Mouse (Mus musculus): ENCODE results near the gene Kcnj15. TPM values are rescaled to one million over a fixed set of nuclear protein-coding genes. Genes with fewer than 3 reads are reported as not detected.

The Kcnj15 gene
- polyA plus RNA-seq, 1 experiment from 2014 or later: 0.17 TPM

DNA sequence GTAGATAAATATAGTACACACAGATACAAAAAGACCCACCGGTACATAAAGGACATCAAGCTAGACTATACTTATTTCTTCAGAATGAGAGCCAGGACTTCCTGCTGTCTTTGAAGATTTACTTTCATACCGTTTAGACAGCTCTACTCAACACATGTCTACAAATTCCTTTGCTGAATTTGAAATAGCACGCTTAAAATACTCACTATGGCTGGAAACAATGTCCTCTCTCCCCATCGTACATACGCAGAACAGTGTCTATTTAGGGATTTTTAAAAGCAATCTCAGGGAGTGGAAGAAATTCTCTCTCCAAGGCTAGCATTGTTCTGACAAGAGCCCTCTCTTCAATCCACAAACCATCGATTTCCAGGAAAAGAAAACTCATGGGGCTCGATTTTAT, 32.1 kb upstream of the Kcnj15 start:
- no peaks in the 10 kb centered on the region for H3K9me3 ChIP-seq (replicated peaks)
- H3K9ac ChIP-seq: no peak overlapping the region
- no peaks in the 10 kb centered on the region for H3K4me1 ChIP-seq
- no peak overlapping the region for H3K4me2 ChIP-seq
- H3K4me3 ChIP-seq: no peak overlapping the region
- no peak overlapping the region for H3K27ac ChIP-seq
- no peak for ATAC-seq
- 82% methylated on average over 7 of the region's 7 CpGs for WGBS
- no peaks in the 10 kb centered on the region for H3K27me3 ChIP-seq
- no peaks in the 10 kb centered on the region for H3K36me3 ChIP-seq (ENCODE audit: poor library complexity, severe bottlenecking)

DNA sequence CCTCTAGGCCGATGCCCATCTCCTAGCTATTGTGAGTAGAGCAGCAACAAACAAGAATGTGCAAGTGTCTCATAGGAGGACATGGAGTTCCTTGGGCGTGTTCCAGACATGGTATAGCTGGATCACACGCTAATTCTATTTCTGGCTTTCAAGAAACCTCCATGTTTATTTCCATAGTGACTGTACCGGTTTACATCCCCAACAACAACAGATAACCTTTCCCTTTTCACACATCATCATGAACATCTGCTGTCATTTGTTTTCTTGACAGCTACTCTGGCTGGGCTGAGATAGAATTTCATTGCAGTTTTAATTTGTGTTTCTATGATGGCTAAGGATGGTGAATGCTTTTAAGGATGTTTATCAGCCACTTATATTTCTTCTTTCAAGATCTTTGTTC, 25.6 kb upstream of the Kcnj15 start:
- ATAC-seq: no peak
- Histone ChIP-seq H3K4me2 (no peak overlapping the region), H3K4me1 (no peaks in the 10 kb centered on the region), H3K4me3 (no peak overlapping the region), H3K27me3 (no peaks in the 10 kb centered on the region), H3K27ac (no peak overlapping the region), H3K36me3 (ENCODE audit: poor library complexity, severe bottlenecking) (no peaks in the 10 kb centered on the region), H3K9me3 (replicated peaks) (no peaks in the 10 kb centered on the region), H3K9ac (no peak overlapping the region)
- WGBS: 84% methylated on average over 4 of the region's 4 CpGs

DNA sequence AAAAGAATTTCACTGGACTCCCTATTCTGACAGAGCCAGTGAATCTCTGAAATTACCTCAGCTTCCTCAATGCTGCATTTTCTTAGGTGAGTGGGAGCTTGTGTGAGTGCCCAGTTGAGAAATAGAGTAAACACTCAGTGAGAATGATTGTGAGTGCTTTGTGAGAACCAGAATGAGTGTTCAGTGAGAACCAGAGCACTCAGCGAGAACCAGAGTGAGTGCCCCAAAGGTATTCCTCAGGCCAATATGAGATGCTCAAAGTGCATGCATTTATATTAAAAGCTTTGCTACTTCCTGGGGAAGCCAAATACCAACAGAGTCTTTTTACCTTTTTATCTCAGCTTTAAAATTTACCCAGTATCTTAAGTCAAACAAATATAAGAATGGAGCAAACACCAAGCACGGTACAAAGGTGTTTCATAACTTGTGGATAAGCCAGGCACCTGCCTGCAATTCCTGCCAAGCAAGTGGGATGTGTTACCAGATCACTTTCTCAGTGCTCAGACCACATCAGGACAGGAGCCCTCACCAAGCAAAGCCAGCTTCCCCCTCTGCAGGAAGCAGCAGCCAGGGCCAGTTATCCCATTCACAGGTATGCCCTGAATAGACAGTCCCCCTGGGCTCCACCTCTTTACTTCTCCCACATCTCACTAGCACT, 22.3 kb upstream of the Kcnj15 start:
- 83% methylated on average over 2 of the region's 2 CpGs for WGBS
- Histone ChIP-seq H3K27ac (no peak overlapping the region), H3K9ac (no peak overlapping the region), H3K4me2 (no peak overlapping the region), H3K9me3 (replicated peaks) (no peaks in the 10 kb centered on the region), H3K27me3 (no peaks in the 10 kb centered on the region), H3K4me3 (no peak overlapping the region), H3K36me3 (ENCODE audit: poor library complexity, severe bottlenecking) (no peaks in the 10 kb centered on the region), H3K4me1 (no peaks in the 10 kb centered on the region)
- no peak for ATAC-seq

DNA sequence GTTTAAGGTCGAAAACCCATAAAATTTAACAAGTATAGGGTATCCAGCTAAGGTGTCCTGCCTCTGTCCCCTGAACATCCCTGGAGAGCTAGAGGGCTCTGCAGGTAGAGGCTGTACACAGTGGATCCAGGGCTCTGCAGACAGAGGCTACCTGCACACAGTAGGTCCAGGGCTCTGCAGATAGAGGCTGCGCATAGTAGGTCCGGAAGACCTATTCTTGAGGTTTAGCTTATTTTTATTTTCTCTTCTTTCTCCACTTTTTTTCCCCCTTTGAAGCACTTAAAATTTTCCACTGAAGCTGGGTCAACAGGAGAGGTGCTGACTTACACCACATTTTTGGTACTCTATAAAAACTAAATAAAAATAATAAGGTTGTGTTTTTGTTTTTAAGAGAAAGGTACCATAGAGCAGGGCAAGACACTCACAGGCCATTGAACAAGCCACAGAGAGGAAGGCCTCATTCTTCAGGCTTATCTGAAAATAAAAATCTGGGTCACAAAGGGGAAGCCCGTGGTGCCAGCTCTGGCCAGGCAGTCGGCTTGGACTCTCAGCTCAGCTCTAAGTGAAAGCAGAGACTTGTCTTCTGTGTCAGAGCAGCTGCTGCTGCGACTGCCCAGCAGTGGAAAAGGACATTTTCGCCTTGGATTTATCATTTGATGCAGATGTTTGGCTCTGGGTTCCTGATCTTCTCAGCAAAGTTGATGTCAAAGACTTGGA, 18.0 kb upstream of the Kcnj15 start:
- Histone ChIP-seq H3K9ac (no peak overlapping the region), H3K4me2 (no peak overlapping the region), H3K36me3 (ENCODE audit: poor library complexity, severe bottlenecking) (no peaks in the 10 kb centered on the region), H3K4me3 (no peak overlapping the region), H3K4me1 (no peaks in the 10 kb centered on the region), H3K27ac (no peak overlapping the region), H3K27me3 (no peaks in the 10 kb centered on the region), H3K9me3 (replicated peaks) (no peaks in the 10 kb centered on the region)
- no peak for ATAC-seq
- 86% methylated on average over 7 of the region's 7 CpGs for WGBS

DNA sequence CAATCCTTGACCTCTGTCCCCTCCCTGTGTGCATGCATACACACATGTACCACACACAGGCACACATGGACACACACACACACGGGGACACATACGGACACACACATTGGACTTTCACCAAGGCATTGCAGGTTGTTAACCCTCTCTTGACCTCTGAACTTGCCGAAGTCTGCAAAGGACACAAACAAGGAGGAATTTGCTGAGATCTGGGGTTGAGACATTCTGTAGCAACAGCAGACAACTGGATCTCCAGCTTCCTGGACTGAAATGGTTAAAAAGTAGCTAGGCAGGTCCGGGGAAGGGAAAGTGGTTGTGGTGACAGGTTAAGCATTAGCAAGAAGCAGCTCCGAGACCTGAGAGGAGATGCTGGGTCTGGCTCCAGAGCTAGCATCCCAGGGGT, 16.7 kb upstream of the Kcnj15 start:
- no peaks in the 10 kb centered on the region for H3K9me3 ChIP-seq (replicated peaks)
- 65% methylated on average over 5 of the region's 5 CpGs for WGBS
- no peak overlapping the region for H3K4me2 ChIP-seq
- no peak overlapping the region for H3K4me3 ChIP-seq
- no peaks in the 10 kb centered on the region for H3K36me3 ChIP-seq (ENCODE audit: poor library complexity, severe bottlenecking)
- no peaks in the 10 kb centered on the region for H3K4me1 ChIP-seq
- ATAC-seq: no peak
- H3K27me3 ChIP-seq: no peaks in the 10 kb centered on the region
- no peak overlapping the region for H3K27ac ChIP-seq
- H3K9ac ChIP-seq: no peak overlapping the region

DNA sequence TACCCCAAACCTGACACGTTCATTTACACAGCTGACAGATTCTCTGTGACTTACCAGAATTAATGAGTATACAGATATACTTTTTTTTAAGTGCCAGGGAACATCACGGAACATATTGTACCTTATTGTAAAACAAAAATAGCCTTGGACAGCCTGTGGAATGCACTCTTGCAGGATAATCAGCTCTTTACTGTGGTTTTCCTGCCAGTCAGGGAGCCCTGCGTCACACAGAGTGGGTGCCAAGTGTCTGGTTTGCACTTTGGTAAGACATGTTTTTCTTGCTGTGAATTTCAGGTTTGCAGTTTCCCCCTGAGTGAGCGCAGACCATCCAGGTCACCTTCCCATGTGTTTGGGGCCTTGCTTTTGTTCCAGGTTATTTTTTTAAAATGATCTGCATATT, 15.8 kb upstream of the Kcnj15 start:
- no peak overlapping the region for H3K4me3 ChIP-seq
- no peaks in the 10 kb centered on the region for H3K4me1 ChIP-seq
- H3K9ac ChIP-seq: no peak overlapping the region
- WGBS: 63% methylated on average over 4 of the region's 4 CpGs
- no peak overlapping the region for H3K4me2 ChIP-seq
- H3K27ac ChIP-seq: no peak overlapping the region
- no peaks in the 10 kb centered on the region for H3K27me3 ChIP-seq
- no peaks in the 10 kb centered on the region for H3K9me3 ChIP-seq (replicated peaks)
- no peak for ATAC-seq
- H3K36me3 ChIP-seq (ENCODE audit: poor library complexity, severe bottlenecking): no peaks in the 10 kb centered on the region

DNA sequence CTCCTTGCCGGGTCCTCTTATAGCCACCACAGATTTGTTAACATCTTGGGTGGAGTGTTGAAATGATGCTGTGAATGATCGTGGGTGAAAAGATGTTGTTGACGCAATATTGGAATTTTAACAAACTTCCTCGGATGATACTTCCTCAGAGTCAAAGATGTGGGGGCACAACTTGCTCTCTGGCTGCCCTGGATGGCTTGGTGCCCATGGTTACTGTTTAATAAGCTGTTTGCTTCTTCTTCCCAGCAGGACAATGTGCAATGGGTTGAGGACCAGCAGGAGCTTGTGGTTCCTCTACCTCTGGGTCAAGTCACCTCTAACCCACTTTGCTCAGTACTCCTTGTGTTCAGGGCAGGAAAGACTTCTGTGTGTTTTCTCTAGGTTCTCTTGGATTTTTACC, 15.2 kb upstream of the Kcnj15 start:
- no peak overlapping the region for H3K4me3 ChIP-seq
- no peaks in the 10 kb centered on the region for H3K36me3 ChIP-seq (ENCODE audit: poor library complexity, severe bottlenecking)
- no peak overlapping the region for H3K9ac ChIP-seq
- no peaks in the 10 kb centered on the region for H3K9me3 ChIP-seq (replicated peaks)
- H3K27ac ChIP-seq: no peak overlapping the region
- ATAC-seq: no peak
- 91% methylated on average over 4 of the region's 4 CpGs for WGBS
- H3K27me3 ChIP-seq: no peaks in the 10 kb centered on the region
- no peak overlapping the region for H3K4me2 ChIP-seq
- no peaks in the 10 kb centered on the region for H3K4me1 ChIP-seq

DNA sequence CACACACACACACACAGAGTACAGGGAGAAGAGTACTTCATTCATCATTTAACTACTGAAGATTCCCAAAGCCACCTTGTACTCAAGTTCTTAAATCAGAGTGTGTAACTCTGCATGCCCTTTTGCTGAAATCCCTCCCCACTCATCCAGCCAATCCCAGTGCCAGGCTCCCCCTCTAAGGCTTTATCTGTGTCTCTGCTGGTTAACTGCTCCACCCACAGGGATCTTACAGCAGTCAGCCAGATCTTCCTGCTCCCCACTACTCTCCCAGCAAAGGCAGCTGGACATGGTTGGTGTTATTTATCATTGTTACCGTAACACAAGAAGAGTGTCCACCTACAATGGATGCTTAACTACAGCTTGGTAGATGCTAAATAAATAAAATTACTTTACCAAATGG, 14.0 kb upstream of the Kcnj15 start:
- no peaks in the 10 kb centered on the region for H3K27me3 ChIP-seq
- no peaks in the 10 kb centered on the region for H3K9me3 ChIP-seq (replicated peaks)
- H3K27ac ChIP-seq: no peak overlapping the region
- H3K4me1 ChIP-seq: no peaks in the 10 kb centered on the region
- no peak for ATAC-seq
- H3K9ac ChIP-seq: no peak overlapping the region
- H3K36me3 ChIP-seq (ENCODE audit: poor library complexity, severe bottlenecking): no peaks in the 10 kb centered on the region
- 90% methylated on average over 1 of the region's 1 CpGs for WGBS
- no peak overlapping the region for H3K4me2 ChIP-seq
- no peak overlapping the region for H3K4me3 ChIP-seq

DNA sequence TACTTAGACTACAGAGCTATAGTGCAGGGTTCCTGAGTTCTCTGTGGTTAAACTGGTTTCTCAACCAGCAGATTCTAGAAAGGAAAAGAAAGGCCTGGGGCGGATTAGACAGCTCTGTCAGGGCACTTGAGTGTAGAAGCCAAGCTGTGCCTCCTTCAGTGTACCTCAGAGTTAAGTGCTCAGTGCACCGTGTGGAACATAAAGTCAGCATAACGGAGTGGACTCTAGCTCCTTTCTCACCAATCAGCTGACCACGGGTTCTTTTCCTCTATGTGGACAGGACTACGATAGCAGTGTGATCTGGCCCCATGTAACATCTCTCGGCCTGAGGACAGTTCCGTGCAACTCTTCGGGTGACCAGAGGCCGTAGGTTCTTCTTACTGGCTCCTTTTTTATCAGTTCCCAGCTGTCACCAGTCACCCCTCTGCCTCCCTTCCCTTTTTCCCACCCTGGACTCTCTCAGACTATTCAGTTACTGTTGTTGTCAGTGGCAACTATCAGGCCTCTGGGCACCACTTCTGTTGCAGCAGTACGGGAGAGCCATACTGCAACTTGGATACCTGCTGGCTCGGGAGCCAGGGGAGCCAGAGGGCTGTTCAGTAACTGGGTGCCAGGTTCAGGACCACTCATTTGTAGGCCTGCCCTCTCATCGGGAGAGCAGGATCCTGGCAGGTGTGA, 12.6 kb upstream of the Kcnj15 start:
- H3K27ac ChIP-seq: no peak overlapping the region
- no peak overlapping the region for H3K9ac ChIP-seq
- H3K4me3 ChIP-seq: no peak overlapping the region
- no peaks in the 10 kb centered on the region for H3K27me3 ChIP-seq
- no peak for ATAC-seq
- H3K4me2 ChIP-seq: no peak overlapping the region
- H3K9me3 ChIP-seq (replicated peaks): no peaks in the 10 kb centered on the region
- H3K36me3 ChIP-seq (ENCODE audit: poor library complexity, severe bottlenecking): no peaks in the 10 kb centered on the region
- WGBS: 87% methylated on average over 12 of the region's 12 CpGs
- H3K4me1 ChIP-seq: no peaks in the 10 kb centered on the region

DNA sequence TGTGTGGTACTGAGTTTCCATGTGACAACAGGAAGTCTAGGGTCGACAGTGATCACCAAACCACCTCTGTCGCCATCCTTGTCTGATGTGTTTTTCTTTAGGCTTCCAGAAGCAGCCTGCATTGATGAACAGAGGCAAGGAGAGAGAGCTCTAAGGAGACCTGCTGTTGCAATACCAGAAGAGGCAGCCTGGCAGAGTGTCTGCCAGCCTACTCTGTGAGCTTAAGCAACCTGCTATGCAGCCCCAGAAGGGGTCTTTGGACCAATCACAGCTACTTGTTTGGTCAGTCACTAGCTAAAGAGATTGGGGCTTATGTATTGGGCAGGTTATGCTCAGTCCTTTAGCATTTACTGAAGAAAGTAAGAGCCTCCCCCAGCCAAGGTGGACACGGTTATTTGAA, 11.9 kb upstream of the Kcnj15 start:
- H3K9me3 ChIP-seq (replicated peaks): no peaks in the 10 kb centered on the region
- no peak overlapping the region for H3K4me2 ChIP-seq
- H3K9ac ChIP-seq: no peak overlapping the region
- no peaks in the 10 kb centered on the region for H3K4me1 ChIP-seq
- no peak overlapping the region for H3K27ac ChIP-seq
- H3K4me3 ChIP-seq: no peak overlapping the region
- no peaks in the 10 kb centered on the region for H3K27me3 ChIP-seq
- 82% methylated on average over 3 of the region's 3 CpGs for WGBS
- no peak for ATAC-seq
- no peaks in the 10 kb centered on the region for H3K36me3 ChIP-seq (ENCODE audit: poor library complexity, severe bottlenecking)

DNA sequence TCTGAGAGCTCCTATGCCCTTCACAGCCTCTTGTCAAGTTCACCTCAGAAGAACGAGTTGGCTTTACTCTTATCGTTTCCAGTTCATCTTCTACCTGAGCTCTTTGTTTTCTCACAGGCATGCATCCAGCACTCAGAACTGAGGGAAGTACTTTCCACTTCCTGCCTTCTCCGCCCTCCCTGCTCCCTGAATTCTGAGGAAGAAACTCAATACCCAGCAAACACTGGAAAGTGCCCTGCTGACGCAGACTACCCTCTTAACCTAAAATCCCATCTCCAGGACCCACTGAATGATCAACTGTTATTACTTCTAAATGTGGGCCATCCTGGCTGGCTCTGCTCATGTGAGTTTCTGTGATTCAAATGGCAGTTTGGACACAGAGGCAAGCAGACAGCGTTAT, 8.7 kb upstream of the Kcnj15 start:
- Histone ChIP-seq H3K4me2 (no peak overlapping the region), H3K27ac (no peak overlapping the region), H3K4me3 (no peak overlapping the region), H3K9ac (no peak overlapping the region), H3K27me3 (no peaks in the 10 kb centered on the region), H3K36me3 (ENCODE audit: poor library complexity, severe bottlenecking) (no peaks in the 10 kb centered on the region), H3K4me1 (no peaks in the 10 kb centered on the region), H3K9me3 (replicated peaks) (no peaks in the 10 kb centered on the region)
- ATAC-seq: no peak
- 91% methylated on average over 5 of the region's 5 CpGs for WGBS

DNA sequence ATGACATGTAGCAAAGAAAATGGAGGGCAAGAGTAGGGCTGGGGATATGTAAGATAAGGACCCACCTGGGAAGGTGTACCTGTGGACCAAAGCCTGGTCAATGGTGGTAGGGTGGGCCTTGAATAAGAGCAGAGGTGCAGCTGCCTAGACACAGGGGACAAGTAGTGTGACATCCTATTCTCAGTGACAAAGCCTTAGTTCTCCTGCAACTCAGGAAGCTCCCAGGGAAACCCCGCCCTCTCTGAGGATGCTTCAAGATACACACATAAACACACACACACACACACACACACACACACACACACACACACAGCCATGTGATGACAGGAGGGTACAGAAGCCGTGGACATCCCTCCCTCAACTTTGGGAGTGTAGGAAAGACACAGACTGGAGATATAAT, 710 bp upstream of the Kcnj15 start:
- Histone ChIP-seq H3K27me3 (no peaks in the 10 kb centered on the region), H3K9me3 (replicated peaks) (no peaks in the 10 kb centered on the region), H3K4me1 (no peaks in the 10 kb centered on the region), H3K27ac (no peak overlapping the region), H3K9ac (no peak overlapping the region), H3K36me3 (ENCODE audit: poor library complexity, severe bottlenecking) (no peaks in the 10 kb centered on the region), H3K4me3 (no peak overlapping the region), H3K4me2 (no peak overlapping the region)
- ATAC-seq: no peak
- WGBS: 66% methylated on average over 2 of the region's 2 CpGs
